Mouse (Mus musculus): ENCODE data around the gene Ndufb5.
"Not testable (repeated sequence)": the region's sequence is repeated elsewhere in the genome, so short reads cannot be mapped to it uniquely, and the experiment has no call there.

The Ndufb5 gene

GRCm38 (mm10) chr3:32727861-32728260 lies 8.9 kb upstream of the Ndufb5 start:
- DNase-seq (ENCODE audit: low spot score in 2 of 2) = no peak

GRCm38 (mm10) chr3:32737172-32737655 lies 424 bp downstream of the Ndufb5 start, which contains the start of gene Mrpl47:
Gene Mrpl47, minus strand, starts transcription at chr3:32737605.
- DNase-seq (ENCODE audit: low spot score in 2 of 2) = no peak

DNA sequence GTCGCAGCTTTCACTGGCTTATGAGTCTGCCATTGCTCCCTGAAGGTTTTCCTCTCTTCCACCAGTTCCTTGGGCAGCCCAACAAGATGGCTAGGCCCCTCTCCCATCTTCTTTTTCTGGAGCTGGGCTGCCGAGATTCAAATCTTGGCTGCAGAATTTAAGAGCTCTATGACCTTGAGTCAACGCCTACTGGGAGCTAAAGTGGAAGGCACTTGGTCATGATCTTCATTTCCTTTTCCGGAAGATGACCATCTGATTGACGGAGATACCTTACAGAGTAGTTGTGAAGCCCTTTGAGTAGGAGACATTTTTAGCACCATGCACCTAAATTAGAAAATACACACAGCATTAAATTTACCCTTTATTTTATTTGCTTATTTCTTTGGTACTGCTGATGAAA lies 1.8 kb downstream of the Ndufb5 start:
- DNase-seq (ENCODE audit: low spot score in 2 of 2) = no peak

- no peak for DNase-seq (ENCODE audit: low spot score in 2 of 2)
These were observed 5.5 kb downstream of the Ndufb5 start for GRCm38 (mm10) chr3:32742276-32742780.

GRCm38 (mm10) chr3:32745001-32745400 lies 8.2 kb downstream of the Ndufb5 start:
- DNase-seq (ENCODE audit: low spot score in 2 of 2) = no peak

DNA sequence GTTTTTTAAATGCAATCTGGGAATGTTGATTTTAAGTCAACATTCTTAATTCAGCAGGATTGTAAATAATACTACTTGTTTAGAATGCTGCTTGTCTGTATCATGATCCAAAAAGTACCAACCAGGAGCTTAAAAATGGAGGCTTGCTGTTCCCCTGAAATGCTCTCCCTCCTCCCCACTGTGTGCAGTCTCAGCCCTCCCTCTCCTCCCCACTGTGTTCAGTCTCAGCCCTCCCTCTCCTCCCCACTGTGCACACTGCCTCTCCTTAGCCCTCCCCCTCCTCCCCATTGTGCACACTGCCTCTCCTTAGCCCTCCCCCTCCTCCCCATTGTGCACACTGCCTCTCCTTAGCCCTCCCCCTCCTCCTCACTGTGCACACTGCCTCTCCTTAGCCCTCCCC lies 8.6 kb downstream of the Ndufb5 start:
- DNase-seq (ENCODE audit: low spot score in 2 of 2) = not testable (repeated sequence)

DNA sequence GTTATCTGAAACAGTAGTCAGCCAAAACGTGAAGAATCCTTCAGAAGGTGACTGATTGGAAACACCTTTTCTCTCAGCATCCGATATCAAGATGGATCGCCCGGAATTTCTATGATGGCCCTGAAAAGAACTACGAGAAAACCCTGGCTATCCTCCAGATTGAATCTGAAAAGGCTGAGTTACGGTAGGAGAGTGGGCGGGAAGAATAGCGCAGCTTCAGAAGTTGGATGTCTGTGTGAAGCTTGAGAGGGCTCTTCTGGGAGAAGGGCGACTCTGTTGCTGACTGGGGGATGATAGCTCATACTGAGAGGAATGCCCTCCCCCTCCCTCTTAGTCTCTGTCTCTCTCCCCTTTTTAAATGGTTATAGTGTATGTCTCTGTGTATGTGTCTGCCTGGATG lies 11.6 kb downstream of the Ndufb5 start:
- DNase-seq (ENCODE audit: low spot score in 2 of 2) = no peak

- no peak for DNase-seq (ENCODE audit: low spot score in 2 of 2)
These were observed 13.2 kb downstream of the Ndufb5 start for GRCm38 (mm10) chr3:32749820-32750579.

DNA sequence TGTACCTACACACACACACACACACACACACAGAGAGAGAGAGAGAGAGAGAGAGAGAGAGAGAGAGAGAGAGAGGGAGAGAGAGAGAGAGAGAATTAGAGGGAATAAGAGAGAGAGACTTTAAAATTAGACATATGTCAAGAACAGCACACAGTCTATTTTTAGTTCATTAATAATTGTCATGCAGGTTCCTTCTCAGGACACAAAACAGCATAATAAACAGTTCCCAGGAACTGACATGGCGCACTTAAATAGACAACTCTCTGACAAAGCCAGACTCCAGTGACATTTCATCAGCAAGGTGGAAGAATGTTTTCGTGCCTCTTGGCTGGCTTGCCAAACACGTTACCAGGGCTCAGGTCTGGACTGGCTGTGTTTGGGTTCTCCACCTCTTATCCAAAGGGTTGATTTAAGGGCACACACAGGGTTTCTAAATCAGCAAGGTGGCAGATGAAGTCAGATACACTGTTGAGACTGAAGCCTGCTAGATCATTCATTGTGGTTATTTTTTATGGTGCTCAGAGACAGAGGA lies 17.7 kb downstream of the Ndufb5 start:
- DNase-seq (ENCODE audit: low spot score in 2 of 2) = no peak

GRCm38 (mm10) chr3:32759212-32759611 lies 22.4 kb downstream of the Ndufb5 start:
- no peak for DNase-seq (ENCODE audit: low spot score in 2 of 2)

DNA sequence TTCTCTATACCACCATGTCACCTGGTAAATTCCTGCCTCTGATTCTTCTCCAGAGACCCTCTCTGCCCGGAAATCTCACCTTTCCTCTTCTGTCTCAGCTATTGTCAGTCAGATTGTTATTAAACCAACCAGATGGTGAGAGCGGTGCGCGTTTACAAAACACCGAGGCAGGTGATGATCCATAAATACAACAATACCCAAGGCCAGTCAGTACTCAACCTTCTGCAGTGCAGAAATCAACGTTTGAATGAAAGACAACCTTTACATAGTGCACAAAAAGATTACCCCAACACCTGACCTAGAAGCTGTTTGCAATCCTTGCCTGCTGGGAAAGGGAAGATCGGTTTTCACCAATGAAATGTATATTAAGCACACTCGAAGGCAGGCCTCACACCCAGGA lies 26.2 kb downstream of the Ndufb5 start:
- DNase-seq (ENCODE audit: low spot score in 2 of 2) = no peak

GRCm38 (mm10) chr3:32763902-32764301 lies 27.1 kb downstream of the Ndufb5 start:
- DNase-seq (ENCODE audit: low spot score in 2 of 2) = no peak

- no peak for DNase-seq (ENCODE audit: low spot score in 2 of 2)
These were observed 34.0 kb downstream of the Ndufb5 start for GRCm38 (mm10) chr3:32770781-32771180.
